Mouse (Mus musculus): ENCODE data around the gene Zfp748. TPM values are rescaled to one million over a fixed set of nuclear protein-coding genes. Genes with fewer than 3 reads are reported as not detected.

Gene Zfp748
- 1 to 10 TPM; 1.4 to 2.4 TPM for total RNA-seq (2021)
- long read RNA-seq, experiment 1, partial matches to known transcripts: 0 of 2 reads
- long read RNA-seq, experiment 1, other reads (novel, unspliced or antisense): 0 of 2 reads
- long read RNA-seq, experiment 2: 0 reads

GRCm38 (mm10) chr13:67553730-67554129 lies at the start of gene Zfp748:
Gene Zfp748, minus strand, starts transcription at chr13:67553830.
- intact Hi-C loops (cut with DNase I): no loop called here
- no peak for DNase-seq

- no peak for DNase-seq
- intact Hi-C loops (cut with DNase I): no loop called here
These were observed 19.1 kb upstream of the Zfp748 start for GRCm38 (mm10) chr13:67572591-67573189.

GRCm38 (mm10) chr13:67552505-67553346 lies 904 bp downstream of the Zfp748 start:
- intact Hi-C loops (cut with DNase I): no loop called here
- DNase-seq: peak; percentile 68 to 74

GRCm38 (mm10) chr13:67545941-67546340 lies 7.7 kb downstream of the Zfp748 start:
- intact Hi-C loops (cut with DNase I): no loop called here
- no peak for DNase-seq

- DNase-seq: no peak
- intact Hi-C loops (cut with DNase I): no loop called here
These were observed 26.4 kb downstream of the Zfp748 start for GRCm38 (mm10) chr13:67527049-67527730.

GRCm38 (mm10) chr13:67525753-67526410 lies 27.7 kb downstream of the Zfp748 start, which contains the start of the genes Gm26965 and Zfp87:
Gene Gm26965, minus strand, starts transcription at chr13:67526151.
Gene Zfp87, minus strand, starts transcription at chr13:67526177.
- peak; percentile 81 to 86 for DNase-seq
- intact Hi-C loops (cut with DNase I): no loop called here

GRCm38 (mm10) chr13:67500908-67501307 lies 52.7 kb downstream of the Zfp748 start:
- intact Hi-C loops (cut with DNase I): no loop called here
- no peak for DNase-seq

GRCm38 (mm10) chr13:67500084-67500719 lies 53.4 kb downstream of the Zfp748 start, which contains the start of gene Zfp58:
Gene Zfp58, minus strand, starts transcription at chr13:67500555.
- DNase-seq: peak; percentile 64 to 69
- intact Hi-C loops (cut with DNase I): no loop called here

- DNase-seq: no peak
- intact Hi-C loops (cut with DNase I): no loop called here
These were observed 58.0 kb downstream of the Zfp748 start for GRCm38 (mm10) chr13:67495631-67496030.

Other genes with a start within 250 kb of the Zfp748 start
- 1 to 10 TPM; 3.7 to 3.8 TPM for gene Zfp457, start 247.3 kb downstream of the Zfp748 start, total RNA-seq (2021)
- gene Zfp595, start 221.3 kb downstream of the Zfp748 start, total RNA-seq (2021): 1 to 10 TPM in 1 of 2 experiments, under 1 TPM in 1; 0.94 to 1.4 TPM
- gene Gm28044, start 193.3 kb downstream of the Zfp748 start, total RNA-seq (2021): not detected
- gene Zfp953, start 193.2 kb downstream of the Zfp748 start, total RNA-seq (2021): 1 to 10 TPM in 1 of 2 experiments, under 1 TPM in 1; 0.62 to 1.0 TPM
- gene Gm28041, start 178.1 kb downstream of the Zfp748 start, total RNA-seq (2021): not detected
- under 1 TPM; 0.12 to 0.23 TPM for gene Zfp456, start 178.0 kb downstream of the Zfp748 start, total RNA-seq (2021)
- gene Zfp429, start 154.0 kb downstream of the Zfp748 start, total RNA-seq (2021): 1 to 10 TPM; 1.2 to 1.3 TPM
- gene Zfp459, start 132.4 kb downstream of the Zfp748 start, total RNA-seq (2021): under 1 TPM; 0.42 to 0.51 TPM
- 1 to 10 TPM; 4.8 to 5.2 TPM for gene Zfp874a, start 102.2 kb downstream of the Zfp748 start, total RNA-seq (2021)
- gene Zfp874b, start 69.6 kb downstream of the Zfp748 start, total RNA-seq (2021): 10 to 100 TPM; 10.5 to 11.9 TPM
- 1 to 10 TPM; 2.5 to 3.8 TPM for gene Zfp58, start 53.3 kb downstream of the Zfp748 start, total RNA-seq (2021)
- not detected for gene Gm26965, start 27.7 kb downstream of the Zfp748 start, total RNA-seq (2021)
- gene Zfp87, start 27.7 kb downstream of the Zfp748 start, total RNA-seq (2021): 1 to 10 TPM; 3.8 to 4.2 TPM
- gene Zfp729b, start 55.9 kb upstream of the Zfp748 start, total RNA-seq (2021): 1 to 10 TPM; 2.2 to 2.8 TPM
- under 1 TPM; 0.22 to 0.41 TPM for gene Gm49345, start 83.9 kb upstream of the Zfp748 start, total RNA-seq (2021)
- gene Zfp729a, start 84.0 kb upstream of the Zfp748 start, total RNA-seq (2021): 1 to 10 TPM; 2.3 to 3.2 TPM
- gene Zfp738, start 133.2 kb upstream of the Zfp748 start, total RNA-seq (2021): 1 to 10 TPM; 2.0 to 4.0 TPM
- gene Zfp65, start 175.3 kb upstream of the Zfp748 start, total RNA-seq (2021): 1 to 10 TPM; 3.2 to 4.5 TPM
- gene Zfp85, start 201.4 kb upstream of the Zfp748 start, total RNA-seq (2021): 1 to 10 TPM; 1.7 to 2.4 TPM
- 1 to 10 TPM; 3.0 to 3.7 TPM for gene Zfp493, start 225.9 kb upstream of the Zfp748 start, total RNA-seq (2021)